Mouse (Mus musculus): ENCODE results near the gene Lrp8. TPM values are rescaled to one million over a fixed set of nuclear protein-coding genes. Genes with fewer than 3 reads are reported as not detected.

The Lrp8 gene
- polyA plus RNA-seq (2015; fragmentation: Nextera tagmentation; extraction: Ambion mirVana) = 1.1 and 1.2 TPM in 2 replicates

DNA sequence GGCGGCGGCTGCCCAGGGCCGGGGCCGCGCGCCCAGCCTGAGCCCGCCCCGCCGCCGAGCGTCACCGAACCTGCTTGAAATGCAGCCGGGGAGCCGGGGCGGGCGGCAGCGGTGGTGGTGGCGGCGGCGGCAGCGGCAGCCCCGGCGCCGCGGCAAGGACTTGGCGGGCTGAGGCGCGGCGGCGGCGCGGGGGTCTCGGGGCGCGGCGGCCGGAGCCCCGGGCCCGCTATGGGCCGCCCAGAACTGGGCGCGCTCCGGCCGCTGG is at the start of gene Lrp8:
Gene Lrp8 (plus strand): TSS at position 77 of the 265 bp plus-strand sequence.
- ATAC-seq (ENCODE audit: low FRiP score, low TSS enrichment) = no peak
- Histone ChIP-seq H3K4me3 (ENCODE audit: low read length) (peak within 1 kb of the TSS; percentile 71), H3K27me3 (ENCODE audit: insufficient read depth, low read length) (peaks cover 22% of the 10 kb centered on the region), H3K36me3 (ENCODE audit: insufficient read depth, low read length) (no peaks in the 10 kb centered on the region), H3K4me1 (ENCODE audit: insufficient read depth, low read length) (peaks cover 27% of the 10 kb centered on the region), H3K9ac (replicated peaks; ENCODE audit: low read length) (peak within 1 kb of the TSS; percentile 72), H3K9me3 (ENCODE audit: low read length) (no peaks in the 10 kb centered on the region), H3K4me2 (replicated peaks; ENCODE audit: low read depth, low read length) (peak within 1 kb of the TSS; percentile 100), H3K27ac (ENCODE audit: low read length) (peak within 1 kb of the TSS; percentile 46; the same call in 1 of the 2 replicates)
- 0% methylated on average over 24 of the region's 44 CpGs for WGBS

- no peak overlapping the region for H3K27ac ChIP-seq (ENCODE audit: low read length)
- peaks cover 6% of the 10 kb centered on the region; the same call in 1 of the 2 replicates for H3K4me1 ChIP-seq (ENCODE audit: insufficient read depth, low read length)
- no peaks in the 10 kb centered on the region for H3K9me3 ChIP-seq (ENCODE audit: low read length)
- peak overlapping the region; percentile 0; the same call in 1 of the 2 replicates for H3K9ac ChIP-seq (replicated peaks; ENCODE audit: low read length)
- H3K36me3 ChIP-seq (ENCODE audit: insufficient read depth, low read length) = no peaks in the 10 kb centered on the region
- no peaks in the 10 kb centered on the region for H3K27me3 ChIP-seq (ENCODE audit: insufficient read depth, low read length)
- ATAC-seq (ENCODE audit: low FRiP score, low TSS enrichment) = no peak
- no peak overlapping the region for H3K4me3 ChIP-seq (ENCODE audit: low read length)
- H3K4me2 ChIP-seq (replicated peaks; ENCODE audit: low read depth, low read length) = no peak overlapping the region
- WGBS = 9% methylated on average over 10 of the region's 10 CpGs
Measured at GRCm38 (mm10) chr4:107756222-107756621, 45.8 kb upstream of the Lrp8 start.

GRCm38 (mm10) chr4:107757487-107758470 is 44.3 kb upstream of the Lrp8 start:
- Histone ChIP-seq H3K4me3 (ENCODE audit: low read length) (no peak overlapping the region), H3K9ac (replicated peaks; ENCODE audit: low read length) (no peak overlapping the region), H3K36me3 (ENCODE audit: insufficient read depth, low read length) (no peaks in the 10 kb centered on the region), H3K27ac (ENCODE audit: low read length) (no peak overlapping the region), H3K4me1 (ENCODE audit: insufficient read depth, low read length) (peaks cover 6% of the 10 kb centered on the region; the same call in 1 of the 2 replicates), H3K9me3 (ENCODE audit: low read length) (no peaks in the 10 kb centered on the region), H3K4me2 (replicated peaks; ENCODE audit: low read depth, low read length) (no peak overlapping the region), H3K27me3 (ENCODE audit: insufficient read depth, low read length) (no peaks in the 10 kb centered on the region)
- ATAC-seq (ENCODE audit: low FRiP score, low TSS enrichment) = no peak
- WGBS = 72% methylated on average over 15 of the region's 15 CpGs

DNA sequence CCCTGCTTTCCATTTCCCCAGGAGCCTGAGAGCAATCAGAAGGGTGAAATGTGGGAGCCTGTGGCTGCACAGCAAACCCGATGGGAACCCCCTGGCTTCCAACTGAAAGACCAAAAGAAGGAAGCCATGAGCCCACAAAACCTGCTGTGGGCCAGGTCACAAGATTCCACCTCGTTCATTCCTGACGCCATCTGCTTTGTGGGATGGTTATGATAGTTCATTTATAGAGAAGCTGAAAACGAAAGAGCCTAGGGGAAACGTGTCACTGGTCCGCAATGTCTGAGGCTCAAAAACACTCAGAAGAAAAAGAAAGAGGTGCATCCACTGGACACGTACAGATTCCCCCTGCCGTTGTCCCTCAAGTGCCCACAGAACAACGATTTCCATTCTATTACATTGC is 43.1 kb upstream of the Lrp8 start:
- 90% methylated on average over 9 of the region's 9 CpGs for WGBS
- no peak overlapping the region for H3K27ac ChIP-seq (ENCODE audit: low read length)
- no peaks in the 10 kb centered on the region for H3K36me3 ChIP-seq (ENCODE audit: insufficient read depth, low read length)
- H3K4me3 ChIP-seq (ENCODE audit: low read length) = no peak overlapping the region
- H3K9ac ChIP-seq (replicated peaks; ENCODE audit: low read length) = no peak overlapping the region
- no peaks in the 10 kb centered on the region for H3K9me3 ChIP-seq (ENCODE audit: low read length)
- peaks cover 6% of the 10 kb centered on the region; the same call in 1 of the 2 replicates for H3K4me1 ChIP-seq (ENCODE audit: insufficient read depth, low read length)
- no peak overlapping the region for H3K4me2 ChIP-seq (replicated peaks; ENCODE audit: low read depth, low read length)
- ATAC-seq (ENCODE audit: low FRiP score, low TSS enrichment) = no peak
- no peaks in the 10 kb centered on the region for H3K27me3 ChIP-seq (ENCODE audit: insufficient read depth, low read length)

DNA sequence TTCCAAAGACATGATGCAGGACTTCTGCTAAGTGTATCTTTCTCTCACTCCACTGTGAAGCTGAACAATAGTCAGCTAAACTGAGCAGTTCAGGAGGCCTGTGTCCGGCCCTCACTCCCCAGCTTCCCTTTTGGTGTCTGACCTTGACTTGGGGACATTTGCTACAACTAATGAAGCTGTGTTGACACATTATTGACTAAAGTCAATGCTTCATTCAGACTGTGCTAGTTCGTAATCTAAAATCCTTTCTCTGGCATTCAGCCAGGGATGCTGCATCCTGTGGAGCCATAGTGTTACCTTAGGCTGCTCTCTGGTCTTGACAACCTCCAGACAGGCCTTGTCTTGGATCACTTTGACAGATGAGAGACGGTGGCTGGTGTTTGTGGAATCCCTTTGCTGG is 39.1 kb upstream of the Lrp8 start:
- no peak overlapping the region for H3K9ac ChIP-seq (replicated peaks; ENCODE audit: low read length)
- no peak overlapping the region for H3K27ac ChIP-seq (ENCODE audit: low read length)
- H3K4me1 ChIP-seq (ENCODE audit: insufficient read depth, low read length) = no peaks in the 10 kb centered on the region
- H3K27me3 ChIP-seq (ENCODE audit: insufficient read depth, low read length) = no peaks in the 10 kb centered on the region
- no peak overlapping the region for H3K4me3 ChIP-seq (ENCODE audit: low read length)
- WGBS = 78% methylated on average over 3 of the region's 3 CpGs
- no peak for ATAC-seq (ENCODE audit: low FRiP score, low TSS enrichment)
- no peak overlapping the region for H3K4me2 ChIP-seq (replicated peaks; ENCODE audit: low read depth, low read length)
- H3K9me3 ChIP-seq (ENCODE audit: low read length) = no peaks in the 10 kb centered on the region
- H3K36me3 ChIP-seq (ENCODE audit: insufficient read depth, low read length) = no peaks in the 10 kb centered on the region

GRCm38 (mm10) chr4:107763598-107763997 is 38.5 kb upstream of the Lrp8 start:
- Histone ChIP-seq H3K27ac (ENCODE audit: low read length) (no peak overlapping the region), H3K27me3 (ENCODE audit: insufficient read depth, low read length) (no peaks in the 10 kb centered on the region), H3K9ac (replicated peaks; ENCODE audit: low read length) (no peak overlapping the region), H3K4me2 (replicated peaks; ENCODE audit: low read depth, low read length) (no peak overlapping the region), H3K4me1 (ENCODE audit: insufficient read depth, low read length) (no peaks in the 10 kb centered on the region), H3K9me3 (ENCODE audit: low read length) (no peaks in the 10 kb centered on the region), H3K36me3 (ENCODE audit: insufficient read depth, low read length) (no peaks in the 10 kb centered on the region), H3K4me3 (ENCODE audit: low read length) (no peak overlapping the region)
- 97% methylated on average over 2 of the region's 2 CpGs for WGBS
- no peak for ATAC-seq (ENCODE audit: low FRiP score, low TSS enrichment)

DNA sequence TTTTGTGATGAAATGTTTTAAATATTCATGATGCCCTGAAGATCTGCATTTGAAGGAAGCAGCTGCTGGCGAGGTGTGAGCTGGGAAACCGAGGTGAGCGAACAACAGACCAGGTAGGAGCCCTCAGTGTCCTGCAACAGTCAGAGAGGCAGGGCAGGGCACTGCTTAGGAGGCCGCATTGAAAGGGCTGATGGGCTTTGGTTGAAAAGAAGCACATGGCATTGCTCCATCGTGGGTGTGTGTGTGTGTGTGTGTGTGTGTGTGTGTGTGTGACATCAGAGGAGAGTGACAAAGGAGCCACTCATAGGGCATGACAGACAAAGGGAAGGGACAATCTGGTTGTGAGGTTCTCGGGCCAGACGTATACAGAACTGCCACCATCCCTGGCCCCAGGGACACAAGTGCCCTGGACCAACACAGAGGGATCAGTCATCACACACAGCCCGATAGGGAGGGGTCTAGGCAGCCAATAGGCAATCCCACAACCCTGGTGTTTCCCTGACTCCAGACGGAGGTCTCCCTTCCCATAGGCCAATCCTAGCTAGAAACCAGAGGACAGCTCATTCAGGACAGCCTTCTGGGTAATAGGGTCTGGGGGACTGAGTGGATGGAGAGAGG is 36.8 kb upstream of the Lrp8 start:
- no peak overlapping the region for H3K9ac ChIP-seq (replicated peaks; ENCODE audit: low read length)
- no peaks in the 10 kb centered on the region for H3K9me3 ChIP-seq (ENCODE audit: low read length)
- H3K4me1 ChIP-seq (ENCODE audit: insufficient read depth, low read length) = no peaks in the 10 kb centered on the region
- H3K36me3 ChIP-seq (ENCODE audit: insufficient read depth, low read length) = no peaks in the 10 kb centered on the region
- 71% methylated on average over 9 of the region's 9 CpGs for WGBS
- H3K27ac ChIP-seq (ENCODE audit: low read length) = no peak overlapping the region
- no peak for ATAC-seq (ENCODE audit: low FRiP score, low TSS enrichment)
- H3K27me3 ChIP-seq (ENCODE audit: insufficient read depth, low read length) = no peaks in the 10 kb centered on the region
- no peak overlapping the region for H3K4me2 ChIP-seq (replicated peaks; ENCODE audit: low read depth, low read length)
- no peak overlapping the region for H3K4me3 ChIP-seq (ENCODE audit: low read length)

GRCm38 (mm10) chr4:107766182-107766581 is 35.9 kb upstream of the Lrp8 start:
- Histone ChIP-seq H3K9ac (replicated peaks; ENCODE audit: low read length) (no peak overlapping the region), H3K4me1 (ENCODE audit: insufficient read depth, low read length) (no peaks in the 10 kb centered on the region), H3K4me3 (ENCODE audit: low read length) (no peak overlapping the region), H3K27ac (ENCODE audit: low read length) (no peak overlapping the region), H3K27me3 (ENCODE audit: insufficient read depth, low read length) (no peaks in the 10 kb centered on the region), H3K9me3 (ENCODE audit: low read length) (no peaks in the 10 kb centered on the region), H3K4me2 (replicated peaks; ENCODE audit: low read depth, low read length) (no peak overlapping the region), H3K36me3 (ENCODE audit: insufficient read depth, low read length) (no peaks in the 10 kb centered on the region)
- 66% methylated on average over 5 of the region's 5 CpGs for WGBS
- ATAC-seq (ENCODE audit: low FRiP score, low TSS enrichment) = no peak

- Histone ChIP-seq H3K4me2 (replicated peaks; ENCODE audit: low read depth, low read length) (no peak overlapping the region), H3K9me3 (ENCODE audit: low read length) (no peaks in the 10 kb centered on the region), H3K4me3 (ENCODE audit: low read length) (no peak overlapping the region), H3K4me1 (ENCODE audit: insufficient read depth, low read length) (0 out of 2 replicates have a peak, but pooled peaks cover 3% of the 10 kb centered on the region), H3K36me3 (ENCODE audit: insufficient read depth, low read length) (no peaks in the 10 kb centered on the region), H3K27ac (ENCODE audit: low read length) (no peak overlapping the region), H3K9ac (replicated peaks; ENCODE audit: low read length) (no peak overlapping the region), H3K27me3 (ENCODE audit: insufficient read depth, low read length) (no peaks in the 10 kb centered on the region)
- 70% methylated on average over 16 of the region's 16 CpGs for WGBS
- ATAC-seq (ENCODE audit: low FRiP score, low TSS enrichment) = no peak
Measured at GRCm38 (mm10) chr4:107772122-107772825, 29.8 kb upstream of the Lrp8 start.
